Mouse (Mus musculus): ENCODE results near the gene Fancc.

- TF ChIP-seq POLR2A (IDR thresholded peaks at IDR 0.05; ENCODE audit: borderline replicate concordance, insufficient read depth, low read length) = no peak
- no peak for TF ChIP-seq CTCF (IDR thresholded peaks at IDR 0.05; ENCODE audit: borderline replicate concordance, insufficient read depth, low read depth, low read length)
Measured at GRCm38 (mm10) chr13:63397420-63397819, 99.7 kb downstream of the Fancc start.
